Mouse (Mus musculus): Measurements from ENCODE around the gene Spdya.
A peak's percentile ranks its signal among the peaks of the same experiment; 100 is the strongest.
"Not testable (repeated sequence)": the region's sequence is repeated elsewhere in the genome, so short reads cannot be mapped to it uniquely, and the experiment has no call there.

Gene Spdya

GRCm38 (mm10) chr17:71551757-71552451 lies at the start of gene Spdya:
Gene Spdya, plus strand, starts transcription at chr17:71552061.
- DNase-seq: peak; percentile 75 to 80

- no peak for DNase-seq
Measured at GRCm38 (mm10) chr17:71506832-71507231, 45.0 kb upstream of the Spdya start.

- no peak for DNase-seq
Measured at GRCm38 (mm10) chr17:71510297-71510696, 41.6 kb upstream of the Spdya start.

GRCm38 (mm10) chr17:71526302-71526708 lies 25.6 kb upstream of the Spdya start:
- DNase-seq: no peak

- peak; percentile 90 to 93 for DNase-seq
Measured at GRCm38 (mm10) chr17:71526711-71527564, 24.9 kb upstream of the Spdya start, which contains the start of gene Ndc80. Gene Ndc80, minus strand, starts transcription at chr17:71526857.

GRCm38 (mm10) chr17:71528042-71528441 lies 23.8 kb upstream of the Spdya start:
- DNase-seq: no peak

GRCm38 (mm10) chr17:71535595-71535994 lies 16.3 kb upstream of the Spdya start:
- not testable (repeated sequence) for DNase-seq

GRCm38 (mm10) chr17:71537164-71537563 lies 14.7 kb upstream of the Spdya start:
- DNase-seq: no peak

GRCm38 (mm10) chr17:71548586-71548985 lies 3.3 kb upstream of the Spdya start:
- DNase-seq: peak; percentile 33 to 46

GRCm38 (mm10) chr17:71551350-71551749 lies 511 bp upstream of the Spdya start:
- DNase-seq: no peak

GRCm38 (mm10) chr17:71552901-71553300 lies 1.0 kb downstream of the Spdya start:
- peak; percentile 13 to 17 for DNase-seq

GRCm38 (mm10) chr17:71561631-71562030 lies 9.8 kb downstream of the Spdya start:
- DNase-seq: peak; percentile 66 to 73

- DNase-seq: peak in 1 of 2 experiments; percentile 12
Measured at GRCm38 (mm10) chr17:71579176-71579705, 27.4 kb downstream of the Spdya start.

GRCm38 (mm10) chr17:71597881-71598658 lies 46.2 kb downstream of the Spdya start:
- DNase-seq: no peak

- DNase-seq: peak; percentile 94 to 95
Measured at GRCm38 (mm10) chr17:71598659-71599554, 47.0 kb downstream of the Spdya start.

GRCm38 (mm10) chr17:71615638-71616318 lies 63.9 kb downstream of the Spdya start, which contains the start of gene Wdr43:
Gene Wdr43, plus strand, starts transcription at chr17:71615895.
- peak; percentile 97 for DNase-seq

- peak; percentile 48 for DNase-seq
Measured at GRCm38 (mm10) chr17:71616319-71617032, 64.6 kb downstream of the Spdya start.

GRCm38 (mm10) chr17:71617033-71617362 lies 65.1 kb downstream of the Spdya start:
- peak; percentile 32 to 37 for DNase-seq

GRCm38 (mm10) chr17:71617974-71618373 lies 66.1 kb downstream of the Spdya start:
- peak; percentile 26 to 27 for DNase-seq

- DNase-seq: no peak
Measured at GRCm38 (mm10) chr17:71631806-71632205, 79.9 kb downstream of the Spdya start.

All from B cell, adult 2 months (primary cell).